Mouse (Mus musculus): ENCODE measurements at regions not wholly inside any gene's neighbourhood (a gene's known extent, or its start where the extent isn't known, plus 50 kb on each side); places are given as distances from the start of the nearest gene placed in this dataset.

DNA sequence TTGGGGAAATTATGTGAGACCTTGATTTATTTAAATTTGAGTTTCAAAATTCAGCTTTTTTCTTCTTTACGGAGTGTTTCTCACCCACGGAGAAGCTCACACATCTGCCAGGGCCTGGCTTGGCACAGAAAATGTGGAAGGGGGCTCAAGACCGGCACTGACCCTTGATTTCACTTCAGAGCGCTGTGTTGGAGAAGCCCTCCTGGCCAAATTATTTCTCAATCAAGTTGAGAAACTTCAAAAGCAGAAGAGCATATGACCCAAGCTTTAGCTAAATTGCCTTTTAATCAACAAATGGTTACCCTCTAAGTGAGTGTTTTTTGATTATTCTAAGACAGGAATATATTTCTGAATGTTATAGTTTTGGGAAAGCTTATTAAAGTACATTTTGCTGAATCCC, 197.2 kb upstream of the Rgmb start:
- Histone ChIP-seq H3K36me3 (replicated peaks) (no peaks in the 10 kb centered on the region), H3K27me3 (replicated peaks; ENCODE audit: low read depth, poor library complexity, severe bottlenecking) (no peaks in the 10 kb centered on the region), H3K27ac (replicated peaks) (no peak overlapping the region), H3K4me1 (no peaks in the 10 kb centered on the region), H3K4me3 (no peak overlapping the region), H3K9me3 (no peaks in the 10 kb centered on the region)
- no peak for DNase-seq (ENCODE audit: low spot score)
- 85% methylated on average over 4 of the region's 4 CpGs for WGBS

DNA sequence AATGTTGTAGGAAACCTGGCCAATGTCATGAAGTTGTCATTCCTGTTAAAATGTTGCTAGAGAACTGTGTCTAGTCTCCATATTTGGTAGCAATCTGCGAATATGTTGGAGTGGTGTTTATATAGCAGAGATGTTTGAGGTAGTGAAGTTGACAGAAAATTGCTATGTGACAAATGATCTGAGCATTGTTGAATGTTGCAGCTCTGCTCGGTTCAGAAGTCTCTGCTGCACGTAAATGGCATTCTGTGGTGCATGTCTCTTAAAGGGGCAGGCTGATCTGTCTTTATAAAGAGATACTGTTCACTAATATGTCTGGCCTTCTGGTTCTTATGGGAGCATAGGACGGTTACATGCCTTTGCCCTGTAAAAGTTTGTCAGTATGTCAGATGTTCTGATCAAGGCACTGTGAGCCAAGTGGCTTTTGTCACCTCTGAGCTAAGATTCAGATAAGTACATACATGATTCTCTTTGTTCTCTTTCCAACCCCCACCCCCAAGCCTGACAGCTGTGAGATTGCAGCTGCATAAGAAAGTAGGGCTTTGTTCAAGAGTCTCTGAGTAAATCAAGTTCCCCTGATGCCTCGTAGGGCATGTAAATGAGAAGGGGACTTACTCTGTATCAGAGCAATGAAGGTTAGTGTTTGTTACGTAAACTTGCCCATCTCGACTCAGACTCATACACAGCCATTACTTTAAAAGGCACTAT, 174.2 kb upstream of the Rgmb start:
- H3K4me1 ChIP-seq: peaks cover 8% of the 10 kb centered on the region; the same call in 1 of the 2 replicates
- H3K27me3 ChIP-seq (replicated peaks; ENCODE audit: low read depth, poor library complexity, severe bottlenecking): no peaks in the 10 kb centered on the region
- H3K4me3 ChIP-seq: no peak overlapping the region
- 36% methylated on average over 7 of the region's 7 CpGs for WGBS
- no peaks in the 10 kb centered on the region for H3K36me3 ChIP-seq (replicated peaks)
- H3K9me3 ChIP-seq: no peaks in the 10 kb centered on the region
- H3K27ac ChIP-seq (replicated peaks): peak overlapping the region; percentile 66
- peak; percentile 34 for DNase-seq (ENCODE audit: low spot score)

DNA sequence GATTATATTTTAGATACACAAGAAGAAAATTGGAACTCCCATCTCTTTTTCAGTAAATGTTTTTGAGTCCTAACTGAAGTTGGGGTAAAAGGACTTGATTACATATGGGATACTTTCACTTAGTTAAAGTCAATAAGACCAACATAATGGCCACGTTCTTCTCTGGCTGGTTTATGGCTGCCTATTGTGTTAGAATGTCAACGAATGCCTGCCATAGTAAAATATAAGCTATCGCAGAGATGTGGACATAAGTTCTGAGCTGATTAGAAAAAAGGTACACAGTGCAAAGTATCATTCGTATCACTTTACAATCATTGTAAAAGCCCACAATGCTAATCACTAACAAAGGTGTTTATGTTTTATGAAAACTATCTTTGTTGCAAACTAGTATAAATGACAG, 173.2 kb upstream of the Rgmb start:
- no peaks in the 10 kb centered on the region for H3K9me3 ChIP-seq
- WGBS: 86% methylated on average over 4 of the region's 4 CpGs
- H3K27me3 ChIP-seq (replicated peaks; ENCODE audit: low read depth, poor library complexity, severe bottlenecking): no peaks in the 10 kb centered on the region
- no peak for DNase-seq (ENCODE audit: low spot score)
- H3K27ac ChIP-seq (replicated peaks): no peak overlapping the region
- H3K4me3 ChIP-seq: no peak overlapping the region
- H3K36me3 ChIP-seq (replicated peaks): no peaks in the 10 kb centered on the region
- H3K4me1 ChIP-seq: peaks cover 8% of the 10 kb centered on the region; the same call in 1 of the 2 replicates

GRCm38 (mm10) chr17:15998771-15999170, 167.9 kb upstream of the Rgmb start:
- Histone ChIP-seq H3K27ac (replicated peaks) (no peak overlapping the region), H3K36me3 (replicated peaks) (no peaks in the 10 kb centered on the region), H3K27me3 (replicated peaks; ENCODE audit: low read depth, poor library complexity, severe bottlenecking) (no peaks in the 10 kb centered on the region), H3K4me3 (no peak overlapping the region), H3K4me1 (peaks cover 22% of the 10 kb centered on the region), H3K9me3 (peaks cover 6% of the 10 kb centered on the region; the same call in 1 of the 2 replicates)
- 91% methylated on average over 4 of the region's 4 CpGs for WGBS
- DNase-seq (ENCODE audit: low spot score): no peak

DNA sequence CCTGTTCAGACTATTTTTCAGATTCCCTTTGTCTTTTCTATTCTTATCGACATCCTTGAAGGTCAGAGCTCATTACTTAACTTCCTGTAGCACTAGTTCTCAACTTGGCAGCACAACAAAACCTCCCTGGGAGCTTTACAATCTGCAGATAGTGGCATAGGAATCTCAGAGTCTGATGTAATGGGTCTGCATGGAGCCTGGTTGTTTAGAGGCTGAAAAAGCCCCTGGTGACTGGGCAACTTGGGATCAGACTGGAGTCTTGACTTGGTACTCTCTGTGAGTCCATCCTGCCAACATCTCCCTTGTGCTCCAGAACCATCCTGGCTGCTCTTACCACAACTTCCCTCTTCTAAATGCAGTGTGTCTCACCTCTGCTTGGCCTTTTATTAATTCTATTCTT, 166.4 kb upstream of the Rgmb start:
- H3K27me3 ChIP-seq (replicated peaks; ENCODE audit: low read depth, poor library complexity, severe bottlenecking): no peaks in the 10 kb centered on the region
- H3K4me3 ChIP-seq: no peak overlapping the region
- 52% methylated on average over 1 of the region's 1 CpGs for WGBS
- H3K36me3 ChIP-seq (replicated peaks): no peaks in the 10 kb centered on the region
- H3K4me1 ChIP-seq: peaks cover 27% of the 10 kb centered on the region
- no peak for DNase-seq (ENCODE audit: low spot score)
- H3K9me3 ChIP-seq: peaks cover 6% of the 10 kb centered on the region; the same call in 1 of the 2 replicates
- no peak overlapping the region for H3K27ac ChIP-seq (replicated peaks)

- Histone ChIP-seq H3K4me3 (no peak overlapping the region), H3K4me1 (peaks cover 37% of the 10 kb centered on the region), H3K9me3 (peaks cover 6% of the 10 kb centered on the region; the same call in 1 of the 2 replicates), H3K36me3 (replicated peaks) (no peaks in the 10 kb centered on the region), H3K27me3 (replicated peaks; ENCODE audit: low read depth, poor library complexity, severe bottlenecking) (no peaks in the 10 kb centered on the region), H3K27ac (replicated peaks) (no peak overlapping the region)
- no peak for DNase-seq (ENCODE audit: low spot score)
- WGBS: 84% methylated on average over 1 of the region's 1 CpGs
These were observed 164.7 kb upstream of the Rgmb start for GRCm38 (mm10) chr17:15995493-15995892.

GRCm38 (mm10) chr17:15993361-15994287, 162.8 kb upstream of the Rgmb start:
- Histone ChIP-seq H3K4me3 (no peak overlapping the region), H3K27me3 (replicated peaks; ENCODE audit: low read depth, poor library complexity, severe bottlenecking) (no peaks in the 10 kb centered on the region), H3K27ac (replicated peaks) (peak overlapping the region; percentile 76), H3K36me3 (replicated peaks) (no peaks in the 10 kb centered on the region), H3K9me3 (peaks cover 3% of the 10 kb centered on the region; the same call in 1 of the 2 replicates), H3K4me1 (peaks cover 47% of the 10 kb centered on the region)
- 18% methylated on average over 7 of the region's 7 CpGs for WGBS
- peak; percentile 69 for DNase-seq (ENCODE audit: low spot score)

DNA sequence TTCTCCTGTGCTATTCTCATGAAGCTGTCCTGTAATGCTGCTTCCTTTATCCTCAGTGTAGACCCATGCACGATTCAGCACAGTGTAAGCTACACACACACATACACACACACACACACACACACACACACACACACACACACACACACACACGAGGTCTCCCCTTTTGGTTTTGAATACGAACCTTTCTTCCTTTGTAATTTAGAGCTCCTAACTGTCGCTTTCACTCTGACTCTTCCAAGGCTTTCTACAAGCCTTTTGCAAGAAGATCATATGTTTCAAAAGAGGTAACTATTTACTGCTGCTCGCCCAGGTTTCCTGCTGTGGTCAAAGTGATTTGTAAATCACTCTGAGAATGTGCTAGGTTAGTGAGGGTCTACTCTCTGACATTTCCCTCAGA, 161.1 kb upstream of the Rgmb start:
- H3K36me3 ChIP-seq (replicated peaks): no peaks in the 10 kb centered on the region
- no peaks in the 10 kb centered on the region for H3K27me3 ChIP-seq (replicated peaks; ENCODE audit: low read depth, poor library complexity, severe bottlenecking)
- no peak overlapping the region for H3K4me3 ChIP-seq
- peaks cover 41% of the 10 kb centered on the region for H3K4me1 ChIP-seq
- 65% methylated on average over 5 of the region's 5 CpGs for WGBS
- no peak overlapping the region for H3K27ac ChIP-seq (replicated peaks)
- H3K9me3 ChIP-seq: no peaks in the 10 kb centered on the region
- no peak for DNase-seq (ENCODE audit: low spot score)

GRCm38 (mm10) chr17:15990303-15990702, 159.5 kb upstream of the Rgmb start:
- peak; percentile 31 for DNase-seq (ENCODE audit: low spot score)
- H3K27ac ChIP-seq (replicated peaks): peak overlapping the region; percentile 55
- WGBS: 8% methylated on average over 6 of the region's 6 CpGs
- H3K9me3 ChIP-seq: no peaks in the 10 kb centered on the region
- H3K4me1 ChIP-seq: peaks cover 35% of the 10 kb centered on the region
- H3K36me3 ChIP-seq (replicated peaks): no peaks in the 10 kb centered on the region
- H3K4me3 ChIP-seq: no peak overlapping the region
- H3K27me3 ChIP-seq (replicated peaks; ENCODE audit: low read depth, poor library complexity, severe bottlenecking): no peaks in the 10 kb centered on the region

DNA sequence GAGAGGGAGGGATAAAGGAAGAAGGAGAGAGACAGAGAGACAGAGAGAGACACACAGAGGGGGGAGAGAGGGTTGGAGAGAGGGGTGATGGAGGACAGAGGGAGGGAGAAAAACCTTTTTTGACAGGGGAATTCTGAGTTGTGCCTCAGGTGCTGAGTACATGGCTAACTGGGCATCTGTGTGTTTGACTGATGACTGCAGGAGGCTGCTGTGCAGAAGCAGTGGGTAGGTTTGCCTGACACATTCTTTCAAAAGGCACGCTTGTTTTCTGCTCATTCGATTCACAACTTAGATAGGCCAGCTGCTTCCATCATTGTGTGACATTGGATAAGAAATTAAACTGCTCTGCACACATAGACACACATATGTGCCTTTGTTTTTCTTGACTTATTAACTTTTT, 150.7 kb upstream of the Rgmb start:
- no peak for DNase-seq (ENCODE audit: low spot score)
- H3K36me3 ChIP-seq (replicated peaks): no peaks in the 10 kb centered on the region
- no peak overlapping the region for H3K4me3 ChIP-seq
- H3K27me3 ChIP-seq (replicated peaks; ENCODE audit: low read depth, poor library complexity, severe bottlenecking): no peaks in the 10 kb centered on the region
- H3K9me3 ChIP-seq: no peaks in the 10 kb centered on the region
- 65% methylated on average over 2 of the region's 2 CpGs for WGBS
- H3K27ac ChIP-seq (replicated peaks): no peak overlapping the region
- no peaks in the 10 kb centered on the region for H3K4me1 ChIP-seq

DNA sequence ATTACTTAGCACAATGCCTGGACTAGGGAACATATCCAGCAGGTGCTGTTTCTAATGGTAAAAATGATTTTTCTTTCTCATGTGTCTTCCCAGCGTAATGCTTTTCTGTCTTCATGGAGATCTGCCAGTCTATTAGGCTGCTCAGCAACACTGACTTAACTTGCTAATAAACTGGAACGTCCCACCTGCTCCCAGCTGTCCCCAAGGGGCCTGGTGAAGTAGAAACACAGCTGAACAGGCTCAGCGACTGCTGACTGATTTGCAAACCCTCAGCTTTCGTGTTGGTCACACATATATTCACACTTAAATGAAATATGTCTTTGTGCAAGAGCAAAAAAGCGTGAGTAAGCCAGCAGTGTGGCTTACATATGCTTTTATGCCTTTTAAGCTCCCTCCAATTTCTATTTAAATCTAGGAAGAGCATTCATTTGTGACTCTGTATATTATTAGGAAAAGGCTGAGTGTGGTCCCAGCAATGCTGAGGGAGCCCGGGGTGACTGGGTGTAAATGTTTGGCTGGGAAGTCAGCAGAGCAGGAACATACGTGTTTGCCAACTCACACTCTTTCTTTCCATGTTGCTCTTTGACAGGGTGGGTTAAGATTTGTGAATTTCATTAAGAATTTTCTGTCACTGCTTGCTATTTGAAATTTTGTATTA, 146.7 kb upstream of the Rgmb start:
- Histone ChIP-seq H3K4me3 (no peak overlapping the region), H3K9me3 (no peaks in the 10 kb centered on the region), H3K27me3 (replicated peaks; ENCODE audit: low read depth, poor library complexity, severe bottlenecking) (no peaks in the 10 kb centered on the region), H3K4me1 (no peaks in the 10 kb centered on the region), H3K27ac (replicated peaks) (no peak overlapping the region), H3K36me3 (replicated peaks) (no peaks in the 10 kb centered on the region)
- 61% methylated on average over 7 of the region's 7 CpGs for WGBS
- no peak for DNase-seq (ENCODE audit: low spot score)

DNA sequence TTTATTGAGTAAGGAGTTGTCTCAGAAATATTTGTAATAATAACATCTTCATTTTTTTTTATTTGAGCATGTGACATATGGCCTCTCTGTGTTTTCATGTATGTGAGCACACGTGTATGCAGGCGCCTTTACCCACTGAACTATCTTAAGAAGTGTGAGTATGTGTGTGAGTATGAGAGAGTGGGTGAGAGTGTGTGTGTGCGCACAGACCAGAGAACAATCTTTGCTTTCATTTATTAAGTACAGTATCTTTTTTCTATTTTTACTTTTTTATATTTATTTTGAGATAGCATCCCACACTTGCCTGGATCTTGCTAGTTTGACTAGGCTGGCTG, 140.5 kb upstream of the Rgmb start:
- Histone ChIP-seq H3K9me3 (no peaks in the 10 kb centered on the region), H3K36me3 (replicated peaks) (no peaks in the 10 kb centered on the region), H3K27ac (replicated peaks) (no peak overlapping the region), H3K27me3 (replicated peaks; ENCODE audit: low read depth, poor library complexity, severe bottlenecking) (no peaks in the 10 kb centered on the region), H3K4me1 (no peaks in the 10 kb centered on the region), H3K4me3 (no peak overlapping the region)
- 90% methylated on average over 3 of the region's 3 CpGs for WGBS
- DNase-seq (ENCODE audit: low spot score): no peak

Measured in embryonic facial prominence, embryonic 10.5 days (tissue).